Mouse (Mus musculus): Measurements from ENCODE around the gene Pid1.

Pid1 gene

DNA sequence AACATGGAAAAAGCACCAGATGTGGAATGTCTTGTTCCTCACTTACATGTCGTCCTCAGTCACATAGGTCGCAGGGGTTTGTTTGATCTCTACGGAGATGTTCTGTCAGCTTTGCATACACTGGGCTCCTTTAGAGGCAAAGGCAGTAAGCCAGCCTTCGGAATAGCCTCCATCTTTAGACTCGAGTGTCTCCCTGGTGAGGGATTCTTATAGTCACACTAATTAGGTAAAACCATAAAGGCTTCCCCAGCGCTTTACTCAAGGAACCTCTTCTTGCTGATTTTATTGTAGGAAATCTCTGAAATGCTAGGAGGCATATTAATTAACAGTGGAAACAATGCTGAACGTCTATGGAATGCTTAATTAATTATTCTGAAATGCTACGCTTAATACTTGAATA lies 284.4 kb downstream of the Pid1 start:
- in situ Hi-C loops (cut with MseI, MboI), result no loop called here

DNA sequence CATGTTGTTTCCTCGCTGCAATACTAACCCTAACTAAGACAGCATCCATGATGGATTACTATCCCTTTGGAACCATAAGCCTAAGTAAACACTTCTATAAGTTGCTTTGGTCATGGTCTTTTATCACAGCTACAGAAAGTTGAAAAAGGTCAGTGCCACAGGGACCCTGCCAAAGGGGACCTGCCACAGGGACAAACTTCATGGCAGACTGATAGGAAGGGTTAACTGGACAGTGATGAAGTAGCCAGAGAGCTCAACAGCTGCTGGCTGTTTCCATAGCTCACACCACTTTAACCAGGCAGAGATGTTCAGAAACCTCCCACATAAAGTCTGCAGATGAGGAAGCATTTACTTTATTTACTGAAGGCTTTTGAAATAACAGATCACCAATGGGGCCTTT lies 287.0 kb downstream of the Pid1 start:
- in situ Hi-C loops (cut with MseI, MboI), result no loop called here

DNA sequence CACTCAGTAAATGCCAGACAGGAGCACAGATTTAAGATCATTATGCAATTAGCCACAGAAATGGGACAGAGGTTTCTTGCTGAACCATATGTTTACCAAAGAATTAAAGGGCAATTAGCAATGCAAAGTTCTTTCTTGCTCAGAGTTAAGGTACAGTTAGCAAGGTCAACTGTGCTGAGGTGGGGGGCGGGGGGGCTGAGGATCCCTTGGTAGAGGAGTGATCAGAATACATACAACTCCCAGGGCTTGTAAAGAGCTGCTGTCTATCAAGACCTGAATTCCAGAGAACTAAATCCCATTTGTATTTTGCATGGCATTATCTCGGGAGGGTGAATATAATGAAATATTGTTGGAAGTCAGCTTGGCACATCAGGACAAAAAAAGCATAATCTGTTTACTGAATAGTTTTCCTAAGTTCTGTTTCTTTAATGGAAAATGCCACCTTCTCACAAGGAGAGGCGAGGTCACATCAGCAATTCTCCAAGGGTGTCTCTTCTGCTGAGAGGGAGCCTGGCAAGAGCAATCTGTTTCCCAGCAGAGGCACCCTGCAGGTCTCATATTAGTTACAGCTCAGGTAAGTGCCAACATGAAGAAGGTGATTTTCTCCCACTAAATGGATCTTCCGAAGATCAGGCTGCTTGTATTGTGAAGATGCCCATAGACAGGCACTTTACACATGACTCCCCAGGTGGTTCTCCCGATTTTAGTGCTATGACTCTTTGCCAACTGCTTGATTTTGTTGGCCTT lies 306.9 kb downstream of the Pid1 start:
- in situ Hi-C loops (cut with MseI, MboI), result no loop called here

DNA sequence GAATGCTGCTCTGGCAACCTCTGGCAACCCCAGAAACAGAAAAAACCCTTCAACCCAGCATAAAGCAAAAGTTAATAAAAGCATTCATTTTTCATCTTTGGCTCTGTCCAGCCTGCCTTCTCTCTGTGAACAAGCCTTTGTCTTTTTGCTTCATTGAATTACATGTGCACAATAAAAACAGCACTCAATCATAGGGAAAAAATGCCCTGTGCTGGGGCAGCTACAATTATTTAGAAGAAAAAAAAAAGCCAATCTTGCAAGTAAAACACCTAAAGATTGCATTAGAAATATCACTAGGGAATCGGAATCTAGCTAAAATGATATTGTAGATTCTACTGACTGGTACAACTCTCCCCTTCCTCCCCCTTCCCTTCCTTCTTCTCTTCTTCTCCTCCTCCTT lies 307.7 kb downstream of the Pid1 start:
- in situ Hi-C loops (cut with MseI, MboI), result no loop called here

DNA sequence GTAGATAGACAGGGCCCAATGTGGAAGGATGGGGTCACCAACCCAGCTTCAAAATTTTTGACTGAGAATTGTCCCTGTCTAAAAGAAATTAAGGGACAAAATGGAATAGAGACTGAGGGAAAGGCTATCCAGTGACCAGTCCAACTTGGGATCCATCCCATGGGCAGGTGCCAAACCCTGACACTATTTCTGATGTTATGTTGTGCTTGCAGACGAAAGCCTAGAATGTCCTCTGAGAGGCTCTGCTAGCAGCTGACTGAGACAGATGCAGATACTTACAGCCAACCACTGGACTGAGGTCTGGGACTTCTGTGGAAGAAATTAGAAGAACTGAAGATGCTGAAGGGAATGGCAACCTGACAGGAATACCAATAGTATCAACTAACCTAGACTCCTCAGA lies 338.2 kb downstream of the Pid1 start:
- in situ Hi-C loops (cut with MseI, MboI), result no loop called here

DNA sequence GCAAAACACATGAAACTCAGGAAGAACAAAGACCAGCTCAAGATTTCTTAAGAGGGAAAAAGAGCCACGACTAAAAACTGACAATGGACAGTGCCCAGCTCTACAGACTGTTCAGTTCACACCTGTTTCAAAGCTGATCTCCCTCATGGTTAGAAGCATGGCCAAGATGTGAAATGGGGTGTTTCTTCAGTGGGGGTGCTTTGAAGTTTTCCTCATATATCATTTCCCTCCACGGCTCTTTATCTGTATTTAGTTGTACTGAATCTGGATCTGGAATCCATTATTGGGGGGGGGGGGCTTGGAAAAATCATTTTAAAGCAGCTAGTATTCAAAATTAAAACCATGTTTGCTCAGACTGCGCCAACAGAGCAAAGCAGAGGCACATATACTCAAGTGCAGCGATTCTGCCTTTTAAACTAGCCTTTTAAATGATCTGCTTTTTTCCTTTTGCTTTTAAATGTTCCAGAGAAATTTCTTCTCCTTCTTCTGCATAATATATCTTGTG lies 351.1 kb downstream of the Pid1 start:
- in situ Hi-C loops (cut with MseI, MboI), result no loop called here

DNA sequence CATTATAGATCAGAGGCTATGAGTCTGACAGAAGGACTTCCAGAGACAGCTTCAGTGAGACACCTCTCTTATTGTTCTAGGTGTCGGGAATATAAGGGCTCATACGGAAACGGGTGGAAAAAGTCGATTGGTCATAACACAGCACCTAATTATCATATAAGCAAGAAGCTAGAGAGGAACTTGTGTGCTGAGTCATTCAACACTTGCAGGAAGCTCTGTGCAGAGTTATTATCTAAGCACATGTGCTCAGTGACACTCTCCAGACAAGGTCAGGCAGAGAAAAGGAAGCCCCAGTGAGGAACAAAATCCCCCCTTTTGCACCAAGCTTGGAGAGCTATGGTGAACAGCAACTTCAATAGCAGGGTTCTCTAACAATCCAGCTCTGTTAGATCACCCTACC lies 361.4 kb downstream of the Pid1 start:
- in situ Hi-C loops (cut with MseI, MboI), result no loop called here

Data from mouse trophoblast stem cell (cell line).